Mouse (Mus musculus) liver, embryonic 11.5 days (tissue): ENCODE data around the gene Tmem170b. TPM values are rescaled to one million over a fixed set of nuclear protein-coding genes. Genes with fewer than 3 reads are reported as not detected.

Experiments used
- polyA plus RNA-seq: library from polyadenylated mRNA; unstranded; fragments of >200 nt; fragmentation: Nextera tagmentation; extraction: Ambion mirVana; gene quantifications from 2 replicates; pipeline ENCODE4 v1.2.1, GENCODE M21; 2014

The Tmem170b gene
- polyA plus RNA-seq, 1 experiment from 2014 or later = 11.4 TPM

Other genes starting within 250 kb of the Tmem170b start
- gene Nedd9, start 118.5 kb upstream of the Tmem170b start, polyA plus RNA-seq = 6.1 TPM in 2 replicates
- 0.32 and 0.89 TPM in 2 replicates for gene Adtrp, start 241.8 kb downstream of the Tmem170b start, polyA plus RNA-seq